Mouse (Mus musculus) midbrain, postnatal 0 days (tissue): Measurements from ENCODE around the gene Rnf145. TPM values are rescaled to one million over a fixed set of nuclear protein-coding genes. Genes with fewer than 3 reads are reported as not detected.

ENCODE experiments used
- ATAC-seq: fragments of 200-750 bp; cut with Nextera tagmentation; 2 replicates; pipeline ENCODE4 v1.8.0; 2017; ENCODE audit warnings: moderate number of reproducible peaks, mild to moderate bottlenecking, moderate TSS enrichment, moderate library complexity; ENCODE audit not compliant: low FRiP score
- DNase-seq: peaks from one replicate; pipeline ENCODE4 v3.0.0-alpha.2; 2015; ENCODE audit warnings: low spot score
- H3K27ac ChIP-seq: fragments of 300-500 bp; sonication (generic); 2 replicates; pipeline ENCODE4 v1.5.1; 2014; ENCODE audit warnings: low read depth, mild to moderate bottlenecking, low read length, mixed read lengths
- H3K27me3 ChIP-seq: fragments of 300-500 bp; sonication (generic); 2 replicates; pipeline ENCODE4 v1.6.1; 2014; ENCODE audit warnings: low read length, control low read depth, mixed read lengths; ENCODE audit not compliant: insufficient read depth
- H3K36me3 ChIP-seq: fragments of 300-500 bp; sonication (generic); 2 replicates; pipeline ENCODE4 v1.6.1; 2014; ENCODE audit warnings: low read length, control low read depth, mixed read lengths; ENCODE audit not compliant: insufficient read depth
- H3K4me1 ChIP-seq: fragments of 300-500 bp; sonication (generic); 2 replicates; pipeline ENCODE4 v1.6.1; 2014; ENCODE audit warnings: mild to moderate bottlenecking, control low read depth, antibody characterized with exemption, low read length, mixed read lengths; ENCODE audit not compliant: insufficient read depth
- H3K4me2 ChIP-seq: fragments of 300-500 bp; sonication (generic); 2 replicates; pipeline ENCODE4 v1.6.1; 2014; ENCODE audit warnings: low read depth, mild to moderate bottlenecking, low read length, mixed read lengths; ENCODE audit not compliant: poor library complexity, severe bottlenecking
- H3K4me3 ChIP-seq: fragments of 300-500 bp; sonication (generic); 2 replicates; pipeline ENCODE4 v1.5.1; 2014; ENCODE audit warnings: low read depth, mild to moderate bottlenecking, low read length, moderate library complexity
- H3K9ac ChIP-seq: fragments of 300-500 bp; sonication (generic); replicated peaks from 2 replicates; pipeline ENCODE4 v1.6.1; 2014; ENCODE audit warnings: mild to moderate bottlenecking, low read length, moderate library complexity, mixed read lengths; ENCODE audit not compliant: poor library complexity, severe bottlenecking
- H3K9me3 ChIP-seq: fragments of 300-500 bp; sonication (generic); 2 replicates; pipeline ENCODE4 v1.6.1; 2016; ENCODE audit warnings: low read length, control low read depth
- CTCF ChIP-seq: IDR thresholded peaks from 2 replicates; pipeline ENCODE4 v1.5.1; 2016; ENCODE audit warnings: antibody characterized with exemption, mild to moderate bottlenecking
- WGBS: fragments of 180-500 bp; shearing (Covaris S2); extraction: QIAGEN DNeasy Blood & Tissue Kit; methylation state at CpG from one replicate; pipeline ENCODE4 v1.1.7; 2014; 5-methylcytosine and 5-hydroxymethylcytosine counted together
- polyA plus RNA-seq: library from polyadenylated mRNA; unstranded; fragments of >200 nt; fragmentation: Nextera tagmentation; extraction: Ambion mirVana; gene quantifications from 2 replicates; pipeline ENCODE4 v1.2.1, GENCODE M21; 2015
- total RNA-seq: library from RNA; depleted of rRNA; stranded (reverse); fragments of >200 nt; gene quantifications from 2 replicates; pipeline ENCODE4 v1.2.3, GENCODE M21; 2014

Gene Rnf145
- total and polyA plus RNA-seq, 2 experiments from 2014 or later, result 104 to 119 TPM

DNA sequence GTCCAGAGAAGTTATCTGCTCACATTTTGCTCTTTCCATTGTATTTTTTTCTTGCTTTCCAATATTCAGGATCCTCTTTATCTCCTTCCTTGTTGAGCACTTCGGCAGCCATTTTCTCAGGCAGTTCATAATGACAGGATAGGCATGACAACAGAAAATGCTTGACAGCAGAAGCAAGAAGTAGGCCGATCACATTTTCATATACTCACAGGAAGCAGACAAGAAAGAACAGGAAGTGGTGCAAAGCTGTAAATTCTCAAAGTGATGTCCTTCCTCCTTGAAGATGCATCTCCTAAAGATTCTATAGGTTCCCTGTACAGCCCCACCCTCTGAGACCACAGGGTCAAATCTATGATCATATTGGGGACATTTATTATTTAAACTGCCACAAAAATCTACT, 42.3 kb upstream of the Rnf145 start:
- H3K9ac ChIP-seq, result no peak overlapping the region
- 90% methylated on average over 2 of the region's 2 CpGs for WGBS
- no peak overlapping the region for H3K4me2 ChIP-seq
- H3K27me3 ChIP-seq, result no peaks in the 10 kb centered on the region
- no peak overlapping the region for H3K27ac ChIP-seq
- ATAC-seq (no peak), DNase-seq (no peak)
- peaks cover 3% of the 10 kb centered on the region for H3K4me1 ChIP-seq
- no peaks in the 10 kb centered on the region for H3K9me3 ChIP-seq
- no peaks in the 10 kb centered on the region for H3K36me3 ChIP-seq
- no peak for TF ChIP-seq CTCF
- H3K4me3 ChIP-seq, result no peak overlapping the region

DNA sequence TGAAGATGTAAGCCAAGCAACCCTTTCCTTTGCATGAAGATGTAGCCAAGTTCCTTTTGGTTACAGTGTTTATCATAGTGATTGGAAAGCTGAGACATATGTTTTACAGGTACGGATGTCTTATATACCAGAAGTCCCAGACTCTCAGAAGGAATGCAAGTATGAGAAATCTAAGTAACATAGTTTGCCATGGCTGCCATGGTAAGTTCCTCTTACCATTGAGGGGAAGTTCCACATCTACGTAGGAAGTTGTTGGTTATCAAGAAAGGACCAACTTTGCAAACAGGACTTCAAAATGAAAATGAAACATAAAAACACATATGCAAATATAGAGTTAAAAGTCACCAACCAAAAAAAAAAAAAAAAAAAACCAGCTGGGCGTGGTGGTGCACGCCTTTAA, 40.4 kb upstream of the Rnf145 start:
- ATAC-seq (no peak), DNase-seq (no peak)
- Histone ChIP-seq H3K27ac (no peak overlapping the region), H3K27me3 (no peaks in the 10 kb centered on the region), H3K36me3 (no peaks in the 10 kb centered on the region), H3K4me2 (no peak overlapping the region), H3K9me3 (no peaks in the 10 kb centered on the region), H3K4me1 (no peaks in the 10 kb centered on the region), H3K9ac (no peak overlapping the region), H3K4me3 (no peak overlapping the region)
- 89% methylated on average over 4 of the region's 4 CpGs for WGBS
- no peak for TF ChIP-seq CTCF

DNA sequence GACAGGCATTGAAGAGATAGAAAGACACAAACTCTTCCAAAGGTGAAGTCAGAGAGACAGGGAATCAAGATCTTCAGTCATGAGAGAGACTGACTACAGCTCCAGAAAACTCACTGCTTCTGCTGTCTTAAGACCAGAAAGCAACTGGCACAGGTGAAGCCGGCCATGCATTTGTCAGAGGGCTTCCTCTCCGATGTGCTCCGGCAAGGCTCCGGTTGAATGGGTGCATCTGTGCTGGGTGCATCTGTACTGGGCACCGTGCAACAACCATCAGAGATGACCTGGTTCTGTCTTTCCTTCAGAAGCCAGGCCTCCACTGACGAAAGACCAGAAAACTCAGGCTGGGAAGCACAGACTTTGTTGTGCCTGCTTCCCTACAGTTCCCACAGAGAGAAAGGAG, 38.5 kb upstream of the Rnf145 start:
- no peak overlapping the region for H3K4me2 ChIP-seq
- DNase-seq (no peak), ATAC-seq (no peak)
- H3K27ac ChIP-seq, result no peak overlapping the region
- H3K9ac ChIP-seq, result no peak overlapping the region
- no peak for TF ChIP-seq CTCF
- no peak overlapping the region for H3K4me3 ChIP-seq
- no peaks in the 10 kb centered on the region for H3K4me1 ChIP-seq
- WGBS, result 90% methylated on average over 6 of the region's 6 CpGs
- H3K9me3 ChIP-seq, result no peaks in the 10 kb centered on the region
- no peaks in the 10 kb centered on the region for H3K36me3 ChIP-seq
- no peaks in the 10 kb centered on the region for H3K27me3 ChIP-seq

DNA sequence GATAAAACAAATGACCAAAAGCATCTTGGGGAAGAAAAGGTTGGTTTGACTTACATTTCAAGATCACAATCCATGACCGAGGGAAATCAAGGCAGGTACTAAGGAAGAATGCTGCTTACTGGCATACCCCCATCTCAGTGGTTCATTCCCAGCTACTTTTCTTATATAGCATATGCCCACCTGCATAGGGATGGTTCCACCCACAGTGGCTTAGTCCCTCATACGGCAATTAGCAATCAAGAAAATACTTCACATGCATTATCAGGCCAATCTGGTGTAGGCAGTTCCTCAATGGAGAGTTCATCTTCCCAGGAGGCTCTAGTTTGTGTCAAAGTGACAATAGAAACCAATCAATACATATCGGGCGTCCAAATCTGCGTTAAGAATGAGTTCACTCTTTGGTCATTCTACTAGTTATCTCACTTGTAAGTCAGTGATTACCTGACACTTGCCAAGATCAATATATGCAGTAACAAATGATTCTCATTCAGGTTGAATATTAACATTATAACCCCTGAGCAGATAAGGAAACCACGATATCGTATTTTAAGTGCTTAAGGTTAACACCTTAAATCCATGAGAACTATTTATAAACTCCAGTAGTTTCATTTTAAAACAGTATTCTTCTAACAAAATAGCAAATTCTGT, 33.6 kb upstream of the Rnf145 start:
- Histone ChIP-seq H3K27me3 (no peaks in the 10 kb centered on the region), H3K9ac (no peak overlapping the region), H3K4me3 (no peak overlapping the region), H3K4me1 (no peaks in the 10 kb centered on the region), H3K4me2 (no peak overlapping the region), H3K36me3 (no peaks in the 10 kb centered on the region), H3K9me3 (no peaks in the 10 kb centered on the region), H3K27ac (no peak overlapping the region)
- 94% methylated on average over 7 of the region's 7 CpGs for WGBS
- no peak for DNase-seq
- ATAC-seq, result no peak
- TF ChIP-seq CTCF, result no peak

DNA sequence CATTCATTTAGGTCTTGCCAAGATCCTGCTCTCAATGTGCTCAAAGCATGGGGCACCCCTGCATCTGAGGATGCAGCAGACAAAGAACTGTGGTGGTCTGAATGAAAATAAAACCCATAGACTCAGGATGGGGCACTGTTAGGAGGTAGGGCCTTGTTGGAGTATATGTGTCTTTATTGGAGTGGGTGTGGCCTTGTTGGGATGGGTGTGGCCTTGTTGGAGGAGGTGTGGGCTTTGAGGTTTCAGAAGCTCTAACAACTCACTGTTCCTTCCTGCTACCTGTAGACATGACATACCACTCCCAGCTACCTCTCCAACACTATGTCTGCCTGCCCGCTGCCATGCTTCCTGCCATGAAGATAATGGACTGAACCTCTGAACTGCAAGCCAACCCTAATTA, 29.6 kb upstream of the Rnf145 start:
- no peak for ATAC-seq
- no peak for TF ChIP-seq CTCF
- Histone ChIP-seq H3K4me3 (no peak overlapping the region), H3K4me1 (no peaks in the 10 kb centered on the region), H3K27me3 (no peaks in the 10 kb centered on the region), H3K9me3 (no peaks in the 10 kb centered on the region), H3K9ac (no peak overlapping the region), H3K4me2 (no peak overlapping the region), H3K36me3 (no peaks in the 10 kb centered on the region), H3K27ac (no peak overlapping the region)
- 95% methylated on average over 1 of the region's 1 CpGs for WGBS
- DNase-seq, result no peak

DNA sequence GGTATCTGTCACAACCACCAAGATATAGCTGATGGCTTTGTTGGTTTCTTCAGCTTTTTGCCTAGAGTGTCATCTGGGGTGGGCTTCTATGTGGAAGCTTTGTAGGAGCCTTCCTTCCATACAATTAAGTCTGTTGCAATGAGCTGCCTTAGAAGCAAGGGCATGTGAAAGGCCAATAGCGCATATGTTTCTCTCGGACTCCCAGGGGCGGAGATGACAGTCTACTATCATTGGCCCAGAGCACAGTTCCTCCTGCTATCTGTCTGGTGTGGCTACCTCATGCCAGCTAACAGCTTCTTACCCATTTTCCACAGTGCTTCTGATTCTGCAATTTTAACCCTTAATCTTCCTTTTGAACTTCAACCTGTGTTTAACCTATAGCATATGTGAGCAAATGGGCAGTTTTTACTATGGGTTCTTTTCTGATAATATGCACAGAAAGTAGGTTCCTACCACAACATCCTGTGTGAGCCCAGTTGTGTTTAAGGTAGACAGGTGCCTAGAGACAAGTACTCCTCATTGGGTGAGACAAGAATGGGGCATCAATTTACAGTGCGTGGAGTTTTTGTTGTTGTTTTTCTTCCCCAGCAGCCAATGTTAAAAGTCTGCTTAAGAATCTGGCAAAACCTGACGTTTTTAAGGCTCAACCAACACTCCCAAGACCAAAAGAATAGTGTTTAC, 24.0 kb upstream of the Rnf145 start:
- 0 out of 2 replicates have a peak, but pooled peaks cover 2% of the 10 kb centered on the region for H3K4me1 ChIP-seq
- H3K27me3 ChIP-seq, result no peaks in the 10 kb centered on the region
- WGBS, result 85% methylated on average over 5 of the region's 5 CpGs
- no peaks in the 10 kb centered on the region for H3K36me3 ChIP-seq
- no peak overlapping the region for H3K27ac ChIP-seq
- TF ChIP-seq CTCF, result no peak
- ATAC-seq (no peak), DNase-seq (no peak)
- no peaks in the 10 kb centered on the region for H3K9me3 ChIP-seq
- no peak overlapping the region for H3K9ac ChIP-seq
- H3K4me3 ChIP-seq, result no peak overlapping the region
- H3K4me2 ChIP-seq, result no peak overlapping the region
